Mouse (Mus musculus) spleen, postnatal 10 days (tissue): ENCODE results near the gene Cngb1.
A peak's percentile ranks its signal among the peaks of the same experiment; 100 is the strongest.
"Not testable (repeated sequence)": the region's sequence is repeated elsewhere in the genome, so short reads cannot be mapped to it uniquely, and the experiment has no call there.

Source experiments
- DNase-seq, 2 experiments: peaks; one replicate each; pipeline ENCODE4 v3.0.0; 2021 to 2022; ENCODE audit warnings: low spot score in 2 of 2

Gene Cngb1

DNA sequence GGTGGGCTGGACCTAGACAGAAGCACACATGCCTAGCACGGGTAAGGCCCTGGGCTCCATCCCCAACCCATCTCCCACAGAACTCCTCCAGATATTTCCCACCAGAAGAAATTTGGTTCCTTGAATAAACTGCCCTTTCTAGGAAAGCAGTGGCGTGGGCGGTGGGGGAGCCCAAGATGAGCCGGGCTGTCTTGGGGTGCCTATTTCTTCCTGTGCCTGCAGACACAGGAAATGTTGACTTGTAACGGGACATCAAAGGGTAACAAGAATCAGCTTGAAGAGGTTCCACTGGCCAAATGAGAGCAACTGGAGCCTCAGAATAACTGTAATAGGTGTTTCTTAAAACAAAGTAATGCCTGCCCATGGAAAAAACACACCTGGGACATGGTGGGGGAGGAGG is 59.1 kb downstream of the Cngb1 start:
- no peak for DNase-seq

DNA sequence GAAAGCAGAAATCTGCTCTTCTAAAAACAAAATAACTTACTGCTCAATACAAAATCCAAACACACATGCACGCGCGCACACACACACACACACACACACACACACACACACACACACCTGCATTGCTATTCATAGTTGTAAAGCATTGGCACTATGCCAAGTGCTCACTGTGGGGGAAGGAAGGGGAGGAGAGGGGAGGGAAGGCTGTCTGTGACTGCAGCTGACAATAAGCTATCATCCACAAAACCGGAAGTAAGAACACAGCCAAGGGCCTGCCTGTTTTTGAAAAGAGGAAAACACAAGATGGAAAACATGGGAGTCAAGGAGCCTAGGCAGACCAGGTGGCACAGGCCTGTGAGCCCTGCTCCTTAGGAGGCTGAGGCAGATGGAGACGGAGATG is 61.2 kb downstream of the Cngb1 start:
- peak in 1 of 2 experiments; percentile 64 for DNase-seq

- DNase-seq: no peak
Measured at GRCm38 (mm10) chr8:95243853-95244252, 62.5 kb downstream of the Cngb1 start.

DNA sequence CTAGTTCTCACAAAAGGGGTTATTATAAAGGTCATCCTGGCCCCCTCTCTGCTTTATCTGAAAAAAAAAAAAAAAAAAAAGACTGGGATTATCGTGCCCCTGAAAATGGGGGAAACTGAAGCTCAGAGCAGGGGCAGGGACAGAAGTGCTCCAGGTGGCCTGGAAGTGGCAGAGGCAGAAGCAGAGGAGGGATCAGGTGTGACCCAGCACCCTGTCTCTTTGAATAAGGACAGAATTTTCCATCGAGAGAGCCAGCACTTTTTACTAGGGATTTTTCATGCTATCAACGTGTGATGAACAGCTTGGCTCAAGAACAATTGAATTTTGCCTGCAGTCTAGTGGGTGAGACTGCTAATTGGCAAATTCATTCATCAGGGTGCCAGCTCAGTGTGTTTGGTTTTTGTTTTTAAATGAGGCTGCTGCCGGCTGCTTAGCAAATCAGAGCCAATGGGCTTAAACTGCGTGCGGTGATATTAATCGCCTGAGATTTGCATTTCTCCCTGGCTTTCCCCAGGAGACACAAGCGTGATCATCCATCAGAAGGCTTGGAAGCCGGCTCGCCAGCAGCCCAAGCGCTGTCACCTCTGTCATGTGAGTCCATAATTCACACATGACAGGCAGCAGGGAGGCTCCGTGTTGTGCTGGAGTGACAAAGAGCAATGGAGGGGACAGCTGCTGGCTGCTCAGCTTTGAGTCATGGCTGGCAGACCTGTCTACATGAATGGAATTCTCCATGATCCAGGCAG is 63.4 kb downstream of the Cngb1 start:
- no peak for DNase-seq

GRCm38 (mm10) chr8:95242099-95242825 is 64.1 kb downstream of the Cngb1 start:
- no peak for DNase-seq

DNA sequence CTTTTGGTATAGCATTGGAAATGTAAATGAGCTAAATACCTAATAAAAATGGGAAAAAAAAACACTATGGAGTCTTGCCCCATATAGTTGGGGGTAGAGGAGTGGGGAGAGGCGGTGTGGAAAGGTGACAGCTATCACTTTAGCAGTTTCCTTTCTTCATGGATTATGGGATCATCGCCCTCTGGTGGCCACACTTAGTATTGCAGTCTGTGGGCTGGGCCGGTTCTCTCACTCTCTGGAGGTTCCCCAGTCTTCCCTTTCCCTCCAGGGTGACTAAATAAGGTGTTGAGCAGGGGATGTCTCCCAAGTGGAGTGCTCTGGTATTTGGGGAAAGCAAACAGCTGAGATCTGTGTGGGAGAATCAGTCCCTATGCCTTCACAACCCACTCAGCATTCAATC is 70.7 kb downstream of the Cngb1 start:
- peak; percentile 75 to 84 for DNase-seq

DNA sequence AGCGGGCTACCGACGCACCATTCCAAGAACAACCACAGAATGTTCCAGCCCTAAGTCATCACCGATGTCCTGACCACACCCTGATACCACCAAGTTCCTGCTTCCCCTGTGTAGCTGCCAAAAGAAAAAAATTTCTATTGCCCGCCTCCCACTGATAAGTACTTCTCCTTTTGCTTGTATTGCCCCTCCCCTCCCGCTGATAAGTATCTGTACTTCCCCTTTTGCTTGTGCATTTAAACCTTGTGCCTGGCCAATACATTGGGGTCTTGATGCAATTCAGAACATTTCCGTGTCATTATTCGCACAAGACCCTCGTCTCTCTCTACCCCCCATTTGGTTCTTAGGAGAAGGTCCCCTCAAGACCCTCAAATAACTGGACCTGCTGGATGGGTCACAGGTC is 76.3 kb downstream of the Cngb1 start:
- DNase-seq: not testable (repeated sequence)

DNA sequence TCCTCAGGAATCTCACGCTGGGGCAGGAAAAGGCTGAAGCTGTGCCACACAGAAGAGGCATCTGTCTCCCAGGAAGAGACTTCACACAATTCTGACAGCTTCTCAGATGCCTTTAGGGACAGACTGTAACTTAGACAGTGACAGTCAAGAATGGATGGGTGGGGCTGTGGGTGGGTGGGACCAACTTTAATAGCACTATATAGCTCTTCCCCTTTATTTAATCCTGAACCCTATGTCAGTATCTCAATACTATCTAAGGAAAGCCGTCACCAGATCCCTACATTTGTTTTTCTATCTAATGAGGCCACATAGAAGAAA is 79.3 kb downstream of the Cngb1 start:
- no peak for DNase-seq

GRCm38 (mm10) chr8:95226251-95227150 is 79.9 kb downstream of the Cngb1 start:
- DNase-seq: no peak

DNA sequence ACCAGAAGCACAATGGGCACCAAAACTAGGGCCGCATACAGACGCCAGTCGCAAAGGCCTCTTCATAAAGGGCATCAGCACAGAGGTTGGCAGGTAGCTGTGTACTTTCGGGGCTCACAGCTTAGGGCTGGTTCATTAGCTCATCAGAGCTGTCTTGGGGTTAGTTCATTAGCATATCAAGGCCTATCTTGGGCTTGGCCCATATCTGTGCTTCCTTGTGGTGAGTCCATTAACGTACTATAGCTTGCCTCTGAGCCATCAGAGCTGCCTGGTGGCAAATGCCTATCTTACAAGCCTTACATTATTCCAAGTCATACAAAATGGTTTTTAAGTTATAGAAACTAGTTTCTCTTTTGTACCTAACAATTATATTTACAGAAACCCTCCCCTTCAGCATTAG is 82.4 kb downstream of the Cngb1 start:
- no peak for DNase-seq

- DNase-seq: no peak
Measured at GRCm38 (mm10) chr8:95221045-95221444, 85.3 kb downstream of the Cngb1 start.

DNA sequence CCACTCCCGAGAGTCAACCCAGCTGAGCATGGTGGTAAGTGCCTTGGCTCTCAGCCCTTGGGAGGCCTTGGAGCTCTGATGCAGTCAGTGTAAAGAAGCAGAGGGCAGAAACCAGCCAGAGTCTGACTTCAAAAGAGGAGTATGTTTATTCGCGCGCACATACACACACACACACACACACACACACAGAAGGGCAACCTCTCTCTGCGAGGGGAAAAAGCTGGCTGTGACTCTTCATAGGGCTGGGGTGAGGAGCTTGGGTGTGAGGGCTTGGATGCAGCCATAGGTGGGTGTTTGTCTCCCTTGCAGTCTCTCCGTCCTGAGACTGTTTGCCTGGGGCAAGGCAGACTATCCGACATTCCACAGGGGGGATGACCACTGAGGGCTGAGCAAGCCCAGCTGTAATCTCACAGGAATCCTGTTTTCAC is 85.8 kb downstream of the Cngb1 start:
- DNase-seq: no peak

DNA sequence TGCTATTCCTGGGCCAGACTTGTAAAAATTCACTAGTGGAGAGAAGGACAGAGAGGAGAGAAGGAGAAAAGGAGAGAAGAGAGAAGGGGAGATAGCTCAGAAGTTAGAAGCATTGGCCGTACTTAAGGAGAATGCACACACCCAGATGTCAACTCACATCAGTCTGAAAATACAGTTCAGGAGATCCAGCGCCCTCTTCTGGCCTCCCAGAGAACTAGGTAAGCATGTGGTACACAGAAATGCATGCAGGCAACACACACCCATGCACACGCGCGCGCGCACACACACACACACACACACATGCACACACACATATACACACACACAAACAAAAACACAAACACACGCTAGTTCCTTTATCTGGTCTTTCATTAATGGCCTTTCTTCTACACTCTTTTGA is 86.8 kb downstream of the Cngb1 start:
- no peak for DNase-seq

GRCm38 (mm10) chr8:95215709-95216360 is 90.5 kb downstream of the Cngb1 start:
- no peak for DNase-seq

DNA sequence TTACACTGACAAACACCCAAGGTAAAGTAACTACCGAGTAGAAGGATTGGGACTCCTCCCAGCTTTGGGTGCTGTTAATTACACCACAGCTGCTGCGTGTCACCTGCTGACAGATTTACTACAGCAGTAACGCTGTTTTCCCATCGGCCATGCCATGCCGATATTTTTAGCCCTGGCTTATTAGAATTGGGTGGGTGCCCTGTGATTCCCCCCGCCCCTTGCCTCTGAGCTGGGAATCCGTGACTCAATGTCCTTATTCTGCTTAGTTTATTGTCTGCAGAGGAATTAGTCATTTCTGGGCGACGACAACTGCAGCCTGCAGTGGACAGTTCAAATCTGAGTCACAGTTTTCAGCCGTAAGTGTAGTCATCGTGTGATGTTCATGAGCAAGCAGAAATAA is 96.5 kb downstream of the Cngb1 start:
- no peak for DNase-seq

DNA sequence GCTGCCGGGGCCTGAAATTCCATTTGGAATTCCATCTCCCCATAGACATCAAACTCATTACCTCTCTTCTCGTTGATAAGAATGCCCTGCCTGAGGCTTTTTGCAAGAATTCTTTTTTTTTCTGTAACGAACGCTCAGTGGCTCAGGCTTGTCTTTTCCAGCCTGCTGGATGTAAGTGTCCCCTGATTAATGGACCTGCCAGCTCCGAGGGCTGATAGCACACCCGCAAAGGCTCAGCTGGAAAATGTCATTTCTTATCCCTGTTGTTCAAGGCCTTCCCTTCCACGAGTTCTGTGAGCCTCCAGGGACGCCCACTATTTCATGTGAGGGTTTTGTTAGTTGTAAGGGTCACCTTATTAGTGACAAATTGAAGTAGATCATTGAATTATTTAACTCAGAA is 100.4 kb downstream of the Cngb1 start:
- DNase-seq: no peak

DNA sequence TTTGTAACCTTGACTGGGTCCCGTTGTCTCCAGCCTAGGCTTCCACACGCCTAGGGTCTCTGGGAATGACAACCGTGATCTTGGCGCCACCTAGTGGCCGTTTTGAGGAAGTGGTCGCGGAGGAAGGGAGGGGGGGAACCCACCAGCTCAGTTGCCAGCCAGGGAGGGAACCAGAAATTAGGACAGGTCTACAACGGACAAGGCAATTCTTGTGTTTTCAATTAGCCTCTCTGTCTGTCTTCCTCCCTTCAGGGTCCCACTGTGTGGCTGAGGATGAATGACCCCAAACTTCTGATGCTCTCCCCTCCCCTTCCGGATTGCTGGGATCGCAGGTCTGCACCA is 102.4 kb downstream of the Cngb1 start:
- DNase-seq: peak; percentile 46 to 73

GRCm38 (mm10) chr8:95203326-95204038 is 102.9 kb downstream of the Cngb1 start:
- DNase-seq: no peak

GRCm38 (mm10) chr8:95202649-95203275 is 103.6 kb downstream of the Cngb1 start, which contains the start of gene Kifc3:
TSS of gene Kifc3 (minus strand) at chr8:95202812.
- no peak for DNase-seq

DNA sequence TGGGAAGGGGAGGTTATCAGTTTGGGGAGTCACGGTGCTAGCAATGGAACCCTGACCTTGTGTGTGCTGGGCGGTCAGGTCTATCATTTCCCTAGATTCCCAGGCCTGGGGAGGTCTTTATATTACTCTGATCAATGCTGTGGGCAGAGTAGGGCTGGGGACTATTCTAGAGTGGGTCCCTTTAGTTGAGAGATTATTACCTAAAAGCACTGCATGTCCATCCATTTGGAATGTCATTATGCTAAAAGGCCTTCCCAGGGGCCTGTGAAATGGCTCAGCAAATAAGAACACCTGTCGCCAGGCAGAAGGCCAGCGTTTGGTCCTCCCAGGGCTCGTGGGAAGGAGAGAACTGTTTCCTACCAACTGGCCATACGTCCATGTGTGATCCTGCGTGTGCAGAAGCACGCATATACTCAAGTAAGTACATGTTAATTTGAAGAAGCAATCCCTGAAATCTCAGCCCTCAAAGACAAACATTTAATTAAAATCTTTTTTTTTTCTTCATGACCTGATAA is 104.3 kb downstream of the Cngb1 start:
- DNase-seq: no peak

DNA sequence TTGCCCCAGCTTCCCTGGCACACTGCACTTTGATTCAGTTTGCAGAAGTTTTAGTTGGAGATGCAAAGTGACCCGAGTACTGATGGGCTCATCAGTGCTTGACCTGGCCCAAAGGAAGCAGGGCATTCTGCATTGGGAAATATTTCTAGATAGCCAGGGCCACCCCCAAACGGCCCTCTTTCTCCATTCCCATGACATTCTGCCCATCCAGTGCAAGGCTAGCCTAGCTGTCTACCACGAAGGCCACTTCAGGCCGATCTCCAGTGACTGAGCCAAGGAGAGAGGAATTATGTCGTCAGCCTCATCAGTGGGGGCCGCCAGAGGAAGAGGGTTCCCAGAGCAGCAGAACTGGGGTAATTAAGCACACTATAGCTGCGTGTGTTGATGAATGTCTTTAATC is 104.9 kb downstream of the Cngb1 start:
- no peak for DNase-seq
